Mouse (Mus musculus): Measurements from ENCODE around the gene Ccdc187. TPM values are rescaled to one million over a fixed set of nuclear protein-coding genes. Genes with fewer than 3 reads are reported as not detected.

Ccdc187 gene
- polyA plus RNA-seq, 1 experiment from 2014 or later, result 0.21 TPM

DNA sequence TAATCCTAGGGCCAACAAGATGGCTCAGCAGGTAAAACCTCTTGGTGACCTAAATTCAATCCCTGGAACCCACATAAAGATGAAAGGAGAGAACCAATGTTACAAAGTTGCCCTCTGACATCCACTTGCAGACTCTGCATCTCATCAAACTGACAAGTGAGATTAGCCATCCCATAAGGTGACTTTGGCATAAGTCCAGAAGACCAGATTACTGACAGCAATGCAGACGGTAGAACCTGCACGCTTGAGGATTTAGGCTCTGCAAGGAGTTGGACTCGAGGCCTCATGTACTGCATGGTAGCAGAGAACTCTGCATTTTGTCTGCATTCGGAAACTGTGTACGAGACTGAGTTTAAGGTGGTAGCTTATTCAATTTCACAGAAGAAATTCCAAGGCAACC is 4.2 kb downstream of the Ccdc187 start:
- H3K4me3 ChIP-seq (ENCODE audit: low read depth, low read length), result no peak overlapping the region
- no peak overlapping the region for H3K27ac ChIP-seq (replicated peaks)
- H3K9me3 ChIP-seq (ENCODE audit: control insufficient read depth, low read length), result no peaks in the 10 kb centered on the region
- TF ChIP-seq EP300 (optimal IDR thresholded peaks at IDR 0.05) (no peak), CTCF (IDR thresholded peaks at IDR 0.05; ENCODE audit: low read depth) (no peak)
- WGBS, result 58% methylated on average over 5 of the region's 5 CpGs
- H3K4me1 ChIP-seq (replicated peaks; ENCODE audit: control insufficient read depth, insufficient read depth), result no peaks in the 10 kb centered on the region
- no peaks in the 10 kb centered on the region for H3K27me3 ChIP-seq (ENCODE audit: control insufficient read depth, insufficient read depth, low read length)
- H3K36me3 ChIP-seq (ENCODE audit: control insufficient read depth, insufficient read depth, low read length), result no peaks in the 10 kb centered on the region
- no peak overlapping the region for H3K4me2 ChIP-seq (replicated peaks; ENCODE audit: low read depth)
- no peak for DNase-seq (ENCODE audit: low spot score)
- H3K9ac ChIP-seq (ENCODE audit: low read length), result no peak overlapping the region
- ATAC-seq (ENCODE audit: low FRiP score, low TSS enrichment), result no peak

DNA sequence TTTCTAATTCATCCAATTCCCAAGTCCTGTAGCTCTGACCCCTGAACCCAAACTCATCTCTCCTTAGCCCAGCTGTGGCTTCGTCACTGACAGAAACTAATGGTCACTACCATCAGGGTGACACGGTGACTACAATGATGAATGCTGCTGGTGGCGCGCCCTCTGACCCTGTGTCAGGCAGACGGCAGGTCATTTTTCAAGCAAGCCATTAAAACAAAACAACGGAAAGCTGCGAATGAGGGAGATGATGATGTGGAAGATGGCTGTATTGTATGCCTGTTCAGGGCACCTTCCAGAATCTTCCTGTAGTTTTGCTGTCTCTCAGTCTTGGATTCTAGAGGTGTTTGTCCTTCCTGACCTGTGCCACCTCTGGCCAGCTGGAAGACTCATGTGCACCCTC is 8.0 kb downstream of the Ccdc187 start:
- ATAC-seq (ENCODE audit: low FRiP score, low TSS enrichment) (no peak), DNase-seq (ENCODE audit: low spot score) (no peak)
- no peaks in the 10 kb centered on the region for H3K36me3 ChIP-seq (ENCODE audit: control insufficient read depth, insufficient read depth, low read length)
- 35% methylated on average over 7 of the region's 7 CpGs for WGBS
- no peak for TF ChIP-seq CTCF (IDR thresholded peaks at IDR 0.05; ENCODE audit: low read depth)
- no peak for TF ChIP-seq EP300 (optimal IDR thresholded peaks at IDR 0.05)
- no peaks in the 10 kb centered on the region for H3K4me1 ChIP-seq (replicated peaks; ENCODE audit: control insufficient read depth, insufficient read depth)
- no peak overlapping the region for H3K27ac ChIP-seq (replicated peaks)
- no peaks in the 10 kb centered on the region for H3K9me3 ChIP-seq (ENCODE audit: control insufficient read depth, low read length)
- H3K4me2 ChIP-seq (replicated peaks; ENCODE audit: low read depth), result no peak overlapping the region
- H3K9ac ChIP-seq (ENCODE audit: low read length), result no peak overlapping the region
- H3K4me3 ChIP-seq (ENCODE audit: low read depth, low read length), result no peak overlapping the region
- no peaks in the 10 kb centered on the region for H3K27me3 ChIP-seq (ENCODE audit: control insufficient read depth, insufficient read depth, low read length)

DNA sequence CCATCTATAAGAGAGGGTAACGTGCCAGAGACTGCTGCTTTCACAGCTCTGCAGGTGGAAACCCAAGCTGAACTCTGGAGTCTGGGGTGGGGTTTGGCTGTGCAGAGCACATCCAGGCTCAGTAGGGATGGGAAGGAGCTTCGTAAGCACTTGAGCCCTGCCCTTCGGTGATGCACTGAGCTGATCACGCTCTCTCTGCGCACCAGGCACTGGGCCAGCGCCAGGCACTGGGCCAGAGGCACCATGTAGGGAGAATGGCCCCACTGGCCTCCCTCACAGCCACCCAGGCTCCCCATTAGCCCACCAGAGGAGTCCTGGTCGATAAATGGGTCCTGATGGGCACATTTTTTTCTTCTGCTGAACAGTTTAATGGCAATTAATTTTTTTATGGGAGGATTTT is 8.6 kb downstream of the Ccdc187 start:
- WGBS, result 43% methylated on average over 7 of the region's 7 CpGs
- no peak overlapping the region for H3K27ac ChIP-seq (replicated peaks)
- H3K9me3 ChIP-seq (ENCODE audit: control insufficient read depth, low read length), result no peaks in the 10 kb centered on the region
- no peaks in the 10 kb centered on the region for H3K27me3 ChIP-seq (ENCODE audit: control insufficient read depth, insufficient read depth, low read length)
- no peak for TF ChIP-seq CTCF (IDR thresholded peaks at IDR 0.05; ENCODE audit: low read depth)
- no peak for TF ChIP-seq EP300 (optimal IDR thresholded peaks at IDR 0.05)
- no peak overlapping the region for H3K9ac ChIP-seq (ENCODE audit: low read length)
- no peaks in the 10 kb centered on the region for H3K36me3 ChIP-seq (ENCODE audit: control insufficient read depth, insufficient read depth, low read length)
- no peak overlapping the region for H3K4me3 ChIP-seq (ENCODE audit: low read depth, low read length)
- ATAC-seq (ENCODE audit: low FRiP score, low TSS enrichment), result no peak
- H3K4me1 ChIP-seq (replicated peaks; ENCODE audit: control insufficient read depth, insufficient read depth), result no peaks in the 10 kb centered on the region
- H3K4me2 ChIP-seq (replicated peaks; ENCODE audit: low read depth), result no peak overlapping the region
- no peak for DNase-seq (ENCODE audit: low spot score)

DNA sequence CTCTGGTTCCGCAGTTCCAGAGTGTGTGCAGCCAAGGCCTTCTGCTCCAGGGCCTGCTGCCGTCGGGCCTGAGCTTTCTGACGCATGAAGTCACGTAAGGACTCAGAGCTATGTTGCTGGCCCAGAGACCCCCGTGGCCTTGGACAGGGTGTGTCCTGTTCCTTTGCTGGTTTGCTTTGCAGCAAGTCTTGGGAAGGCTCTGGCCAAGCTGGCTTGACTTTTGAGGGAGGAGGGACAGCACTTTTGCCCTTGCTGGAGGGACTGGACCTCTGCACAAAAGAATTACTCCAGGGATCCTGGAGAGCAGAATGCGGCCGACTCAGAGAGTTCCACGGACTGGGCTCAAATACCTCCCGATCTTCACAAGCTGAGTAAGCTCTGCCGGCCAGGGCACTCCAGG is 13.8 kb downstream of the Ccdc187 start:
- Histone ChIP-seq H3K27ac (replicated peaks) (no peak overlapping the region), H3K4me2 (replicated peaks; ENCODE audit: low read depth) (no peak overlapping the region), H3K27me3 (ENCODE audit: control insufficient read depth, insufficient read depth, low read length) (no peaks in the 10 kb centered on the region), H3K4me3 (ENCODE audit: low read depth, low read length) (no peak overlapping the region), H3K4me1 (replicated peaks; ENCODE audit: control insufficient read depth, insufficient read depth) (no peaks in the 10 kb centered on the region), H3K36me3 (ENCODE audit: control insufficient read depth, insufficient read depth, low read length) (no peaks in the 10 kb centered on the region), H3K9me3 (ENCODE audit: control insufficient read depth, low read length) (no peaks in the 10 kb centered on the region), H3K9ac (ENCODE audit: low read length) (no peak overlapping the region)
- ATAC-seq (ENCODE audit: low FRiP score, low TSS enrichment), result no peak
- TF ChIP-seq CTCF (IDR thresholded peaks at IDR 0.05; ENCODE audit: low read depth) (no peak), EP300 (optimal IDR thresholded peaks at IDR 0.05) (no peak)
- no peak for DNase-seq (ENCODE audit: low spot score)
- whole genome bisulfite sequencing, result 70% methylated on average over 11 of the region's 11 CpGs

DNA sequence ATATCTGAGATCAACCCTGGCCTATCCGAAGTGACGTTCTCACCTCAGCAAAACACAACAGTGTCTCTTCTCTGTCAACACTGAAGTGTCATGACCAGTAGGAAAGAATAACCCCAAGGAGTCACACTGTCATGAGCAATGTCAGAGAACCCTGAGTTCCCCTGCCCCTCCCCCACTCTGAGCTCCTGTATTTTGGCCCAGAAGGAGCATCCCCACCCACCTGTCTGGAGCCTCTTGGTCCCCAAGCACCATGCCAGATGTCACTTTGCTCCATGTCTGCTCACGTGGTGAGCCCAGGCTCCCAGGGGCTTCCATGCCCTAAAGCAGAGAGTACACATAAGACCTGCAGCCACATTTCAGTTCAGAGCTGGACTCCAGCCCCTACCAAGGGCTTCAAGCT is 14.6 kb downstream of the Ccdc187 start:
- no peak overlapping the region for H3K9ac ChIP-seq (ENCODE audit: low read length)
- no peaks in the 10 kb centered on the region for H3K27me3 ChIP-seq (ENCODE audit: control insufficient read depth, insufficient read depth, low read length)
- DNase-seq (ENCODE audit: low spot score) (no peak), ATAC-seq (ENCODE audit: low FRiP score, low TSS enrichment) (no peak)
- H3K9me3 ChIP-seq (ENCODE audit: control insufficient read depth, low read length), result no peaks in the 10 kb centered on the region
- no peak overlapping the region for H3K4me3 ChIP-seq (ENCODE audit: low read depth, low read length)
- no peak for TF ChIP-seq CTCF (IDR thresholded peaks at IDR 0.05; ENCODE audit: low read depth)
- TF ChIP-seq EP300 (optimal IDR thresholded peaks at IDR 0.05), result no peak
- H3K4me1 ChIP-seq (replicated peaks; ENCODE audit: control insufficient read depth, insufficient read depth), result no peaks in the 10 kb centered on the region
- no peaks in the 10 kb centered on the region for H3K36me3 ChIP-seq (ENCODE audit: control insufficient read depth, insufficient read depth, low read length)
- no peak overlapping the region for H3K27ac ChIP-seq (replicated peaks)
- H3K4me2 ChIP-seq (replicated peaks; ENCODE audit: low read depth), result no peak overlapping the region
- 80% methylated on average over 3 of the region's 3 CpGs for WGBS

DNA sequence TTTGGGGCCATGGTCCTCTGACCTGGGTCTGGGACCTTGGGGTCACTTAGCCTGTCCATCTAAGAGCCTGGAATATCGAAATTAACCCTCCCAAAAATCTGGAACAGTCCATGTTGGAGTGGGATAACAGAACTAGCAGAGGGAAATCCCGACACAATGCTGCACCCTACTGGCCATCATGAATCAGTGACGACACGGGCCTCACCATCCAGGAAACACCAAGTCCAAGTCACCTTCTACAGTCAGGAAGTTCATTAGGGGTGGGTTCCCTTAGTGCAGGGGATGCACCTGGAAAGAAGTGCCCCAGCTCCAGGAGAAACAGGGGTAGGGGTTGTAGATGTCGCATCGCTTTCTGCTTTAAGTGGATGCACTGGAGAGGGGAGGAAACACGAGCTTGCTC is 20.7 kb downstream of the Ccdc187 start:
- DNase-seq (ENCODE audit: low spot score) (peak; percentile 66), ATAC-seq (ENCODE audit: low FRiP score, low TSS enrichment) (peak; percentile 67; the same call in 1 of the 2 replicates)
- Histone ChIP-seq H3K4me3 (ENCODE audit: low read depth, low read length) (no peak overlapping the region), H3K4me2 (replicated peaks; ENCODE audit: low read depth) (no peak overlapping the region), H3K27me3 (ENCODE audit: control insufficient read depth, insufficient read depth, low read length) (no peaks in the 10 kb centered on the region), H3K9ac (ENCODE audit: low read length) (no peak overlapping the region), H3K36me3 (ENCODE audit: control insufficient read depth, insufficient read depth, low read length) (no peaks in the 10 kb centered on the region), H3K27ac (replicated peaks) (no peak overlapping the region), H3K4me1 (replicated peaks; ENCODE audit: control insufficient read depth, insufficient read depth) (no peaks in the 10 kb centered on the region), H3K9me3 (ENCODE audit: control insufficient read depth, low read length) (no peaks in the 10 kb centered on the region)
- WGBS, result 19% methylated on average over 7 of the region's 7 CpGs
- peak; percentile 93 for TF ChIP-seq CTCF (IDR thresholded peaks at IDR 0.05; ENCODE audit: low read depth)
- no peak for TF ChIP-seq EP300 (optimal IDR thresholded peaks at IDR 0.05)

Measured in stomach, postnatal 0 days (tissue).